Mouse (Mus musculus) liver, adult (tissue): ENCODE data around the gene Sln.

ENCODE experiments used
- GATA4 ChIP-seq: IDR thresholded peaks from 2 replicates; pipeline ENCODE4 v1.6.1; 2014; ENCODE audit warnings: mild to moderate bottlenecking, low read length; ENCODE audit not compliant: insufficient replicate concordance

The Sln gene

GRCm38 (mm10) chr9:53849864-53850263 lies at the start of gene Sln:
Gene Sln, plus strand, starts transcription at chr9:53850164.
- no peak for TF ChIP-seq GATA4

- TF ChIP-seq GATA4 = no peak
Observed at GRCm38 (mm10) chr9:53802921-53803320, 47.0 kb upstream of the Sln start.

- no peak for TF ChIP-seq GATA4
Observed at GRCm38 (mm10) chr9:53806496-53807086, 43.4 kb upstream of the Sln start.

- TF ChIP-seq GATA4 = no peak
Observed at GRCm38 (mm10) chr9:53813418-53813817, 36.5 kb upstream of the Sln start.

GRCm38 (mm10) chr9:53818760-53819159 lies 31.2 kb upstream of the Sln start:
- no peak for TF ChIP-seq GATA4

GRCm38 (mm10) chr9:53825318-53825717 lies 24.6 kb upstream of the Sln start:
- TF ChIP-seq GATA4 = no peak

GRCm38 (mm10) chr9:53829081-53829865 lies 20.7 kb upstream of the Sln start:
- no peak for TF ChIP-seq GATA4

- TF ChIP-seq GATA4 = no peak
Observed at GRCm38 (mm10) chr9:53829866-53830209, 20.1 kb upstream of the Sln start.

- no peak for TF ChIP-seq GATA4
Observed at GRCm38 (mm10) chr9:53835039-53835438, 14.9 kb upstream of the Sln start.

- no peak for TF ChIP-seq GATA4
Observed at GRCm38 (mm10) chr9:53835976-53836375, 14.0 kb upstream of the Sln start.

GRCm38 (mm10) chr9:53838816-53839215 lies 11.1 kb upstream of the Sln start:
- TF ChIP-seq GATA4 = no peak

- no peak for TF ChIP-seq GATA4
Observed at GRCm38 (mm10) chr9:53848548-53848947, 1.4 kb upstream of the Sln start.

GRCm38 (mm10) chr9:53852158-53852557 lies 2.2 kb downstream of the Sln start:
- no peak for TF ChIP-seq GATA4

- TF ChIP-seq GATA4 = no peak
Observed at GRCm38 (mm10) chr9:53853672-53854071, 3.7 kb downstream of the Sln start.

GRCm38 (mm10) chr9:53854525-53854924 lies 4.6 kb downstream of the Sln start:
- no peak for TF ChIP-seq GATA4

- TF ChIP-seq GATA4 = no peak
Observed at GRCm38 (mm10) chr9:53857864-53858263, 7.9 kb downstream of the Sln start.

- TF ChIP-seq GATA4 = no peak
Observed at GRCm38 (mm10) chr9:53873239-53873638, 23.3 kb downstream of the Sln start.
